14 mouse cellular contexts compared by ENCODE assay signal in genomic region chr8:94634211-94634610, GRCm38 (mm10). TPM values are rescaled to one million over a fixed set of nuclear protein-coding genes. Genes with fewer than 3 reads are reported as not detected.
DNase-seq lines count a peak whose midpoint lies in the region; ATAC-seq and TF ChIP-seq lines count a peak whose summit lies in the region.
"Had no signal": no experiment of that assay in that cellular context is flagged by ENCODE, and none has a peak within 500 bp of the region (broad histone marks: within the 10 kb centered on the region; RNA-seq: fewer than 3 reads in every experiment).

No protein-coding gene starts in this region.

- no peak overlapping the region for H3K4me3 ChIP-seq in CH12.LX (replicated peaks in 1 of 3; ENCODE audit: low read depth in 2 of 3, low read length in 2 of 3, poor library complexity in 1 of 3)
- no peak overlapping the region for H3K4me3 ChIP-seq in liver, embryonic 12.5 days
- H3K4me3 ChIP-seq in heart, embryonic 10.5 days, result no peak overlapping the region
- H3K4me3 ChIP-seq: limb, embryonic 15.5 days; midbrain, embryonic 12.5 days had no signal

- no peak overlapping the region for H3K9ac ChIP-seq in CH12.LX (ENCODE audit: insufficient read depth, low read depth)
- no peak overlapping the region for H3K9ac ChIP-seq in liver, embryonic 12.5 days
- H3K9ac ChIP-seq: limb, embryonic 15.5 days; midbrain, embryonic 12.5 days had no signal

- TF ChIP-seq RAD21 in CH12.LX (IDR thresholded peaks at IDR 0.05; ENCODE audit: low read depth, low read length), result no peak

- H3K36me3 ChIP-seq in CH12.LX (replicated peaks in 1 of 2; ENCODE audit: control insufficient read depth in 1 of 2, insufficient read depth in 1 of 2, low read length in 1 of 2), result peaks cover 28 to 70% of the 10 kb centered on the region in 2 experiments
- peaks cover 80% of the 10 kb centered on the region for H3K36me3 ChIP-seq in liver, embryonic 12.5 days
- peaks cover 16% of the 10 kb centered on the region for H3K36me3 ChIP-seq in splenic B cell, adult 2 months (ENCODE audit: control insufficient read depth, insufficient read depth, low read length, poor library complexity, severe bottlenecking)
- H3K36me3 ChIP-seq in heart, embryonic 10.5 days, result peaks cover 74% of the 10 kb centered on the region

- no peak for TF ChIP-seq POLR2A in CH12.LX (IDR thresholded peaks at IDR 0.05; ENCODE audit: low read depth, low read length)

- H3K79me2 ChIP-seq in CH12.LX (replicated peaks; ENCODE audit: control insufficient read depth, extremely low read depth, insufficient read depth, poor library complexity, severe bottlenecking), result no peaks in the 10 kb centered on the region

- H3K4me2 ChIP-seq in CH12.LX (ENCODE audit: insufficient read depth, low read depth, poor library complexity, severe bottlenecking), result no peak overlapping the region
- peak overlapping the region; percentile 41 for H3K4me2 ChIP-seq in liver, embryonic 12.5 days
- H3K4me2 ChIP-seq: limb, embryonic 15.5 days; midbrain, embryonic 12.5 days had no signal

- H3K27ac ChIP-seq in CH12.LX (ENCODE audit: insufficient read depth, low read depth), result no peak overlapping the region
- peak overlapping the region; percentile 74 for H3K27ac ChIP-seq in liver, embryonic 12.5 days
- H3K27ac ChIP-seq in heart, embryonic 10.5 days, result no peak overlapping the region
- H3K27ac ChIP-seq: limb, embryonic 15.5 days; midbrain, embryonic 12.5 days had no signal

- TF ChIP-seq CTCF in CH12.LX (conservative IDR thresholded peaks at IDR 0.05 in 1 of 2, IDR thresholded peaks at IDR 0.05 in 1 of 2; ENCODE audit: low read depth in 2 of 2, low read length in 2 of 2), result no peak

- H3K4me1 ChIP-seq in CH12.LX (ENCODE audit: control insufficient read depth in 1 of 2, insufficient read depth in 2 of 2), result peaks cover 3 to 22% of the 10 kb centered on the region in 2 experiments; a peak in 2 of 4 replicates
- peaks cover 22% of the 10 kb centered on the region for H3K4me1 ChIP-seq in liver, embryonic 12.5 days
- H3K4me1 ChIP-seq in heart, embryonic 10.5 days, result no peaks in the 10 kb centered on the region
- H3K4me1 ChIP-seq: limb, embryonic 15.5 days; midbrain, embryonic 12.5 days had no signal

- TF ChIP-seq EP300 in CH12.LX (IDR thresholded peaks at IDR 0.05; ENCODE audit: low read length), result no peak

- ATAC-seq in liver, embryonic 12.5 days, result peak; percentile 94

- H3K27me3 ChIP-seq in CH12.LX (replicated peaks), result no peaks in the 10 kb centered on the region
- no peaks in the 10 kb centered on the region for H3K27me3 ChIP-seq in liver, embryonic 12.5 days (replicated peaks)
- H3K27me3 ChIP-seq in splenic B cell, adult 2 months (ENCODE audit: control insufficient read depth, insufficient read depth, low read length, poor library complexity, severe bottlenecking), result no peaks in the 10 kb centered on the region
- no peaks in the 10 kb centered on the region for H3K27me3 ChIP-seq in heart, embryonic 10.5 days (ENCODE audit: insufficient read depth, poor library complexity, severe bottlenecking)
- H3K27me3 ChIP-seq: limb, embryonic 15.5 days; midbrain, embryonic 12.5 days had no signal

- no peaks in the 10 kb centered on the region for H3K9me3 ChIP-seq in CH12.LX (replicated peaks; ENCODE audit: low read length)
- no peaks in the 10 kb centered on the region for H3K9me3 ChIP-seq in liver, embryonic 12.5 days (replicated peaks)
- H3K9me3 ChIP-seq in heart, embryonic 10.5 days, result no peaks in the 10 kb centered on the region
- H3K9me3 ChIP-seq: limb, embryonic 15.5 days; midbrain, embryonic 12.5 days had no signal

- dilution Hi-C loops in CH12.LX (cut with MboI; ENCODE audit: extremely low pct_ligation_motif_present, extremely low pct_unique_long_range_greater_than_20kb, low sequenced_read_pairs), result no loop called here

- in situ Hi-C loops in CH12.LX (cut with MboI; ENCODE audit: low pct_ligation_motif_present, low pct_unique_long_range_greater_than_20kb, low sequenced_read_pairs), result no loop called here

- DNase-seq in CH12.LX (ENCODE audit: extremely low read depth), result peak; percentile 11
- DNase-seq in c-Kit-positive CD71-positive TER-119-negative erythroid progenitor cells, embryonic 14.5 days (ENCODE audit: low read depth), result peak; percentile 58
- peak; percentile 33 for DNase-seq in splenic B cell, adult 2 months (ENCODE audit: low read depth, low spot score)
- no peak for DNase-seq in cerebellum, postnatal 4 days (ENCODE audit: low spot score in 2 of 2)
- no peak for DNase-seq in adrenal gland, postnatal 4 days (ENCODE audit: low spot score in 2 of 2)
- no peak for DNase-seq in right cerebral cortex, adult 18-20 months
- DNase-seq in heart, embryonic 10.5 days (ENCODE audit: low spot score), result no peak
- DNase-seq: adrenal gland, postnatal 25 days; cerebellum, postnatal 14 days; gastrocnemius, postnatal 10 days; kidney, adult 11 months had no signal

TF ChIP-seq in CH12.LX, 34 proteins besides CTCF, POLR2A, EP300 and RAD21:
- TF ChIP-seq POLR2AphosphoS2 (IDR thresholded peaks at IDR 0.05; ENCODE audit: low read depth, low read length), result no peak

RNA-seq across cellular contexts. Expression of gene Arl2bp, which starts 32.2 kb away (rescaled TPM):
- total RNA-seq in CH12.LX (2012; rRNA removed) (24.8 and 29.4 TPM in 2 replicates), CH12.LX (2014; rRNA removed) (71.2 and 85.1 TPM in 2 replicates)
- polyA plus RNA-seq in CH12.LX (2012; ENCODE audit: insufficient read length, low read depth), result 107 and 114 TPM in 2 replicates
- 42.3 and 44.9 TPM in 2 replicates for polyA plus RNA-seq in liver, embryonic 12.5 days (2016; fragmentation: Nextera tagmentation; extraction: Ambion mirVana)
- 100 to 1,000 TPM; 101 to 111 TPM for total RNA-seq in adrenal gland, postnatal 4 days (2021)
- polyA plus RNA-seq in heart, embryonic 10.5 days (2016; fragmentation: Nextera tagmentation; extraction: Ambion mirVana), result 131 and 141 TPM in 2 replicates

RNA-seq across cellular contexts. Expression of gene Fam192a, which starts 32.4 kb away (rescaled TPM):
- total RNA-seq in CH12.LX (2012; rRNA removed) (30.7 and 35.5 TPM in 2 replicates), CH12.LX (2014; rRNA removed) (37.6 and 43.7 TPM in 2 replicates)
- 80.3 and 95.6 TPM in 2 replicates for polyA plus RNA-seq in CH12.LX (2012; ENCODE audit: insufficient read length, low read depth)
- polyA plus RNA-seq in liver, embryonic 12.5 days (2016; fragmentation: Nextera tagmentation; extraction: Ambion mirVana), result 45.9 and 49.2 TPM in 2 replicates
- total RNA-seq in adrenal gland, postnatal 4 days (2021), result 10 to 100 TPM; 43.8 to 50.1 TPM
- polyA plus RNA-seq in heart, embryonic 10.5 days (2016; fragmentation: Nextera tagmentation; extraction: Ambion mirVana), result 43.8 and 53.7 TPM in 2 replicates

RNA-seq across cellular contexts. Expression of gene Rspry1, which starts 32.5 kb away (rescaled TPM):
- 17.5 and 18.0 TPM in 2 replicates for total RNA-seq in CH12.LX (2012; rRNA removed)
- 23.5 and 26.9 TPM in 2 replicates for total RNA-seq in CH12.LX (2014; rRNA removed)
- polyA plus RNA-seq in CH12.LX (2012; ENCODE audit: insufficient read length, low read depth), result 11.4 and 13.4 TPM in 2 replicates
- 24.7 and 24.8 TPM in 2 replicates for polyA plus RNA-seq in liver, embryonic 12.5 days (2016; fragmentation: Nextera tagmentation; extraction: Ambion mirVana)
- 10 to 100 TPM; 26.2 to 26.7 TPM for total RNA-seq in adrenal gland, postnatal 4 days (2021)
- polyA plus RNA-seq in heart, embryonic 10.5 days (2016; fragmentation: Nextera tagmentation; extraction: Ambion mirVana), result 27.6 and 34.2 TPM in 2 replicates

Comparison
In these comparisons a context has a peak if more than half of its experiments do, and no peak if none do; other contexts are left out.
1. DNase-seq: peak in CH12.LX (single experiment), c-Kit-positive CD71-positive TER-119-negative erythroid progenitor cells, embryonic 14.5 days (single experiment) and splenic B cell, adult 2 months (single experiment); none in cerebellum, postnatal 4 days (0 of 2), adrenal gland, postnatal 4 days (0 of 2), right cerebral cortex, adult 18-20 months (single experiment) and heart, embryonic 10.5 days (single experiment).